9 mouse cellular contexts compared by ENCODE assay signal in the genomic region with DNA sequence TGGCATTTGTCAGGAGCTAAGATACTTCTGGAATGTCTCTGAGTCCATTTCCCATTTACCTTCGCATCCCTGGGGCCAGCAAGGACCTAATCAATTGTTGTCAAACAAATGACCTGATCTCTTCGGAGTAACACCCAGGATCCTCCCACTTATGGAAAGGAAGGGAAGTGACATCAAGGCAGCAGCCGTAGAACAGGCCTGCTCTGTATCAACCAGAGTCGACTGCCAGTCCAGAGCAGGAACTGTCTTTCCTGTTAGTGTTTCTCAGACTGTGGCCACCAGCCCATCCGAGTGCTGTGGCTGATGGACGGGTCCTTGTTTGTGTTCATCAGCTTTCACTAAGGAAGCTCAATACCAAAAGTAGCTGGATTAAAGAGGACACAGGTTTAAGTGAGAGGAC. TPM values are rescaled to one million over a fixed set of nuclear protein-coding genes. Genes with fewer than 3 reads are reported as not detected.
DNase-seq lines count a peak whose midpoint lies in the region; ATAC-seq and TF ChIP-seq lines count a peak whose summit lies in the region.
"Had no signal": no experiment of that assay in that cellular context is flagged by ENCODE, and none has a peak within 500 bp of the region (broad histone marks: within the 10 kb centered on the region; RNA-seq: fewer than 3 reads in every experiment).

No protein-coding gene starts in this region.

- DNase-seq in forebrain, embryonic 10.5 days (ENCODE audit: extremely low spot score, low spot score) = no peak
- DNase-seq in kidney, adult 2 months = peak; percentile 32
- DNase-seq in kidney, adult 11 months = no peak
- DNase-seq in heart, postnatal 0 days (ENCODE audit: low spot score) = peak; percentile 58
- DNase-seq in layer of hippocampus, postnatal 10 days (ENCODE audit: low spot score in 2 of 2) = no peak
- no peak for DNase-seq in frontal cortex, postnatal 25 days (ENCODE audit: low spot score in 2 of 2)

- H3K36me3 ChIP-seq in forebrain, embryonic 10.5 days (replicated peaks) = no peaks in the 10 kb centered on the region
- no peaks in the 10 kb centered on the region for H3K36me3 ChIP-seq in forebrain, embryonic 16.5 days (ENCODE audit: control insufficient read depth, insufficient read depth)
- no peaks in the 10 kb centered on the region for H3K36me3 ChIP-seq in kidney, adult 2 months (ENCODE audit: control insufficient read depth, insufficient read depth, low read length)
- H3K36me3 ChIP-seq in heart, postnatal 0 days (replicated peaks; ENCODE audit: control insufficient read depth, insufficient read depth, low read length) = no peaks in the 10 kb centered on the region
- H3K36me3 ChIP-seq: limb, embryonic 13.5 days had no signal

- H3K27me3 ChIP-seq in forebrain, embryonic 10.5 days (ENCODE audit: poor library complexity, severe bottlenecking) = peaks cover 24% of the 10 kb centered on the region
- no peaks in the 10 kb centered on the region for H3K27me3 ChIP-seq in forebrain, embryonic 16.5 days (replicated peaks; ENCODE audit: control insufficient read depth, insufficient read depth, low read length)
- no peaks in the 10 kb centered on the region for H3K27me3 ChIP-seq in kidney, adult 2 months (replicated peaks; ENCODE audit: control insufficient read depth, insufficient read depth, low read length)
- no peaks in the 10 kb centered on the region for H3K27me3 ChIP-seq in heart, postnatal 0 days (ENCODE audit: control insufficient read depth, insufficient read depth, low read length)

- H3K9ac ChIP-seq in forebrain, embryonic 16.5 days (replicated peaks; ENCODE audit: low read depth, low read length) = no peak overlapping the region
- no peak overlapping the region for H3K9ac ChIP-seq in heart, postnatal 0 days (replicated peaks; ENCODE audit: low read depth, low read length)
- H3K9ac ChIP-seq: limb, embryonic 13.5 days had no signal

- H3K4me3 ChIP-seq in forebrain, embryonic 10.5 days = no peak overlapping the region
- no peak overlapping the region for H3K4me3 ChIP-seq in forebrain, embryonic 16.5 days (replicated peaks; ENCODE audit: low read length)
- H3K4me3 ChIP-seq in kidney, adult 2 months (ENCODE audit: insufficient read depth, low read depth, low read length) = no peak overlapping the region
- no peak overlapping the region for H3K4me3 ChIP-seq in heart, postnatal 0 days (ENCODE audit: low read depth, low read length)
- H3K4me3 ChIP-seq: limb, embryonic 13.5 days had no signal

- H3K4me2 ChIP-seq in forebrain, embryonic 16.5 days (ENCODE audit: low read length) = no peak overlapping the region
- no peak overlapping the region for H3K4me2 ChIP-seq in heart, postnatal 0 days (ENCODE audit: low read depth, low read length)
- H3K4me2 ChIP-seq: limb, embryonic 13.5 days had no signal

- WGBS in forebrain, embryonic 10.5 days = 66% methylated on average over 6 of the region's 6 CpGs
- WGBS in forebrain, embryonic 16.5 days = 69% methylated on average over 6 of the region's 6 CpGs
- WGBS in kidney, adult 2 months = 55% methylated on average over 6 of the region's 6 CpGs
- WGBS in heart, postnatal 0 days = 29% methylated on average over 6 of the region's 6 CpGs

- no peak for TF ChIP-seq POLR2A in kidney, adult 2 months (IDR thresholded peaks at IDR 0.05; ENCODE audit: low read depth, low read length)

- no peak for TF ChIP-seq EP300 in heart, postnatal 0 days (IDR thresholded peaks at IDR 0.05; ENCODE audit: low read depth)

- ATAC-seq in forebrain, embryonic 16.5 days = no peak
- no peak for ATAC-seq in heart, postnatal 0 days (ENCODE audit: insufficient read depth, low read depth)
- 0 out of 2 replicates have a peak, but pooled peaks have one; percentile 33 for ATAC-seq in megakaryocyte, adult 5-6 weeks (ENCODE audit: poor library complexity, severe bottlenecking)

- peak overlapping the region; percentile 53 for H3K27ac ChIP-seq in forebrain, embryonic 10.5 days
- no peak overlapping the region for H3K27ac ChIP-seq in forebrain, embryonic 16.5 days (ENCODE audit: low read length)
- H3K27ac ChIP-seq in kidney, adult 2 months (ENCODE audit: insufficient read depth, low read depth, low read length) = 0 out of 2 replicates have a peak overlapping the region, but pooled peaks have one; percentile 12
- peak overlapping the region; percentile 36 for H3K27ac ChIP-seq in heart, postnatal 0 days (ENCODE audit: low read depth)
- H3K27ac ChIP-seq: limb, embryonic 13.5 days had no signal

- H3K9me3 ChIP-seq in forebrain, embryonic 10.5 days = no peaks in the 10 kb centered on the region; the same call in 1 of the 2 replicates
- no peaks in the 10 kb centered on the region for H3K9me3 ChIP-seq in forebrain, embryonic 16.5 days (ENCODE audit: control insufficient read depth, low read length)
- H3K9me3 ChIP-seq in heart, postnatal 0 days (replicated peaks; ENCODE audit: control insufficient read depth, low read length) = no peaks in the 10 kb centered on the region
- H3K9me3 ChIP-seq: limb, embryonic 13.5 days had no signal

- peaks cover 55% of the 10 kb centered on the region for H3K4me1 ChIP-seq in forebrain, embryonic 10.5 days
- H3K4me1 ChIP-seq in forebrain, embryonic 16.5 days (replicated peaks; ENCODE audit: control insufficient read depth, insufficient read depth, low read length) = peaks cover 12% of the 10 kb centered on the region
- no peaks in the 10 kb centered on the region for H3K4me1 ChIP-seq in kidney, adult 2 months (ENCODE audit: control insufficient read depth, insufficient read depth, low read length)
- peaks cover 62% of the 10 kb centered on the region for H3K4me1 ChIP-seq in heart, postnatal 0 days (ENCODE audit: control insufficient read depth, insufficient read depth)

- no peak for TF ChIP-seq CTCF in kidney, adult 2 months (conservative IDR thresholded peaks at IDR 0.05; ENCODE audit: insufficient read depth, insufficient read length, low read depth, low read length)
- no peak for TF ChIP-seq CTCF in heart, postnatal 0 days (IDR thresholded peaks at IDR 0.05; ENCODE audit: low read depth)

RNA-seq across cellular contexts. Expression of gene 6430548M08Rik, which starts 10.3 kb away (rescaled TPM):
- polyA plus RNA-seq in forebrain, embryonic 10.5 days (2016; fragmentation: Nextera tagmentation; extraction: Ambion mirVana) = 3.4 and 3.8 TPM in 2 replicates
- polyA plus RNA-seq in forebrain, embryonic 16.5 days (2015; fragmentation: Nextera tagmentation; extraction: Ambion mirVana) = 27.5 and 29.2 TPM in 2 replicates
- polyA plus RNA-seq in kidney, adult 2 months (2012; rRNA removed) = 8.4 and 8.8 TPM in 2 replicates
- 14.5 and 22.2 TPM in 2 replicates for total RNA-seq in heart, postnatal 0 days (2014; rRNA removed; ENCODE audit: low replicate concordance)
- polyA plus RNA-seq in heart, postnatal 0 days (2015; fragmentation: Nextera tagmentation; extraction: Ambion mirVana) = 7.1 and 8.4 TPM in 2 replicates
- total RNA-seq in megakaryocyte, adult 5-6 weeks (2015) = 61.4 and 76.5 TPM in 2 replicates
- total RNA-seq in megakaryocyte, adult 5-6 weeks (2017) = 70.0 and 87.2 TPM in 2 replicates
- 10 to 100 TPM; 76.5 to 86.8 TPM for total RNA-seq in layer of hippocampus, postnatal 10 days (2021)

RNA-seq across cellular contexts. Expression of gene Zdhhc7, which starts 23.0 kb away (rescaled TPM):
- 28.3 and 30.2 TPM in 2 replicates for polyA plus RNA-seq in forebrain, embryonic 10.5 days (2016; fragmentation: Nextera tagmentation; extraction: Ambion mirVana)
- 28.9 and 29.7 TPM in 2 replicates for polyA plus RNA-seq in forebrain, embryonic 16.5 days (2015; fragmentation: Nextera tagmentation; extraction: Ambion mirVana)
- 58.7 and 68.2 TPM in 2 replicates for polyA plus RNA-seq in kidney, adult 2 months (2012; rRNA removed)
- 57.6 and 86.8 TPM in 2 replicates for total RNA-seq in heart, postnatal 0 days (2014; rRNA removed; ENCODE audit: low replicate concordance)
- 33.5 and 35.2 TPM in 2 replicates for polyA plus RNA-seq in heart, postnatal 0 days (2015; fragmentation: Nextera tagmentation; extraction: Ambion mirVana)
- total RNA-seq in megakaryocyte, adult 5-6 weeks (2015) = 21.1 and 23.0 TPM in 2 replicates
- 31.8 and 33.3 TPM in 2 replicates for total RNA-seq in megakaryocyte, adult 5-6 weeks (2017)
- total RNA-seq in layer of hippocampus, postnatal 10 days (2021) = 10 to 100 TPM; 37.7 to 40.4 TPM

RNA-seq across cellular contexts. Expression of gene Fam92b, which starts 53.0 kb away (rescaled TPM):
- 2.0 TPM in 2 replicates for polyA plus RNA-seq in forebrain, embryonic 10.5 days (2016; fragmentation: Nextera tagmentation; extraction: Ambion mirVana)
- 1.3 and 1.8 TPM in 2 replicates for polyA plus RNA-seq in forebrain, embryonic 16.5 days (2015; fragmentation: Nextera tagmentation; extraction: Ambion mirVana)
- polyA plus RNA-seq in kidney, adult 2 months (2012; rRNA removed) = not detected in 2 replicates
- total RNA-seq in heart, postnatal 0 days (2014; rRNA removed; ENCODE audit: low replicate concordance) = not detected in 2 replicates
- polyA plus RNA-seq in heart, postnatal 0 days (2015; fragmentation: Nextera tagmentation; extraction: Ambion mirVana) = 0.44 TPM in 1 of 2 replicates, not detected in the other
- not detected in 2 replicates for total RNA-seq in megakaryocyte, adult 5-6 weeks (2015)
- total RNA-seq in megakaryocyte, adult 5-6 weeks (2017) = not detected in 2 replicates
- total RNA-seq in layer of hippocampus, postnatal 10 days (2021) = not detected
- polyA plus RNA-seq: limb, embryonic 13.5 days had no signal

Comparison
In these comparisons a context has a peak if more than half of its experiments do, and no peak if none do; other contexts are left out.
1. DNase-seq: peak in kidney, adult 2 months (single experiment) and heart, postnatal 0 days (single experiment); none in forebrain, embryonic 10.5 days (single experiment), kidney, adult 11 months (single experiment), layer of hippocampus, postnatal 10 days (0 of 2) and frontal cortex, postnatal 25 days (0 of 2).